Mouse (Mus musculus): Measurements from ENCODE around the gene Gm49383. TPM values are rescaled to one million over a fixed set of nuclear protein-coding genes. Genes with fewer than 3 reads are reported as not detected.
"Not testable (repeated sequence)": the region's sequence is repeated elsewhere in the genome, so short reads cannot be mapped to it uniquely, and the experiment has no call there.

Gm49383 gene
- total RNA-seq, 2 experiments from 2014 or later: 5.7 to 5.9 TPM

- no peak for DNase-seq
Measured at GRCm38 (mm10) chr12:69164904-69165303, 32.0 kb downstream of the Gm49383 start.

- DNase-seq: not testable (repeated sequence)
Measured at GRCm38 (mm10) chr12:69163586-69163985, 33.3 kb downstream of the Gm49383 start.

GRCm38 (mm10) chr12:69160677-69161076 lies 36.2 kb downstream of the Gm49383 start:
- not testable (repeated sequence) for DNase-seq

GRCm38 (mm10) chr12:69159578-69159940 lies 37.3 kb downstream of the Gm49383 start:
- no peak for DNase-seq

- DNase-seq: peak; percentile 98
Measured at GRCm38 (mm10) chr12:69158765-69159577, 37.9 kb downstream of the Gm49383 start, which contains the start of gene Rps29. Rps29 (minus strand) TSS chr12:69159186.

- DNase-seq: no peak
Measured at GRCm38 (mm10) chr12:69158366-69158764, 38.5 kb downstream of the Gm49383 start.

DNA sequence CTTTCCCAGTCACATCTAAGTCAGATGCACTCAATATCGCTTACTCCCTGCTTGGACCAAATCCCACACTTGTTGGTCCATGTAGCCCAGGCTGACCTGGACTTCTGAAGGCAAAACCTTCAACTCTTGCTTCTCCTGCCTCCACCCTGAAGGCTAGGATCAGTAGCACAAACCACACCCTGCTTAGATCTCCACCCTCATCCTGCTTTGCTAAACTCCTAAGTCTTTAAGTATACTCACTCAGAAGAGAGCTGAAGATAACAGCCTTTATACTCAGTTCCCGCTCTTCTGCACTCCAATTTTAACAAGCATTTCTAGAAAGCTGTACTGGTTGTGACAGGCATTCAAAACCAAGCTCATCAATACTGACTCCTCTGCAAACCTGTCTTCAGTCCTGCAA lies 39.8 kb downstream of the Gm49383 start:
- no peak for DNase-seq

DNA sequence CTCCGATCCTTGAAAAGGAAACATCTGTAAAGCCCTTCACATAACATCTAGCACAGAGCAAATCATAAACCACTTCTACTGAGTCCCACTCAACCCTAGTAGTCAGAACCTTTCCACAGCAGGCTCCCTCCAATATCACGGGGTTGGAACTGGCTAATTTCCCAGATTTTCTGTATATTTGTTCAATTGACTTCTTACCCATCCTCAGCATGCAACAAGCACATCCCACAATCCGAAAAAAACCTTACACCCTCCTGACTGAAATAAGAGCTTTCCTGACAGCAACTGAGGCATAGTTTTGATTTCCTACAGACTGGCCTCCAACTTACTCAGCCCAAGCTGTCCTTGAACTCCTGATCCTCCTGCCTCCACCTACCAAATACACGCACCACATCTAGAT lies 40.5 kb downstream of the Gm49383 start:
- no peak for DNase-seq

DNA sequence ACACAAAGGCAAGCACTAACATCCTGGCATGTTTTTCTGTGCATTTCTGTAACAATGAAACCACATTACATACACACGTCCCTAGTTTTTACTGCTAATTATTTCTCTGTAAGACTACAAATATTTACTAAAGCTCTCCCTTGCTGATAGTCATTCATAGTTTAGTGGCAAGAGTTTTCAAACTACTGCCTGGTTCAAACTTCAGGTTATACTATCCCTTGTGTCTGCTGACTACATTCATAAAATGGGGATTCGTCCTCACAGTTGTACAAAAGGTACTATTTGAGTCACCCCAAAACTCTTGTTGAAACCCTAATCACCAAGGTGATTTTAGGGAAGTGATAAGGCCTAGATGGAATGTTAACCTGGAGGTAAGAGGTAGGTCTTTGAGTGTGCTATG lies 41.0 kb downstream of the Gm49383 start:
- DNase-seq: no peak

GRCm38 (mm10) chr12:69150049-69150448 lies 46.9 kb downstream of the Gm49383 start:
- DNase-seq: no peak

GRCm38 (mm10) chr12:69147166-69147735 lies 49.7 kb downstream of the Gm49383 start:
- DNase-seq: no peak

DNA sequence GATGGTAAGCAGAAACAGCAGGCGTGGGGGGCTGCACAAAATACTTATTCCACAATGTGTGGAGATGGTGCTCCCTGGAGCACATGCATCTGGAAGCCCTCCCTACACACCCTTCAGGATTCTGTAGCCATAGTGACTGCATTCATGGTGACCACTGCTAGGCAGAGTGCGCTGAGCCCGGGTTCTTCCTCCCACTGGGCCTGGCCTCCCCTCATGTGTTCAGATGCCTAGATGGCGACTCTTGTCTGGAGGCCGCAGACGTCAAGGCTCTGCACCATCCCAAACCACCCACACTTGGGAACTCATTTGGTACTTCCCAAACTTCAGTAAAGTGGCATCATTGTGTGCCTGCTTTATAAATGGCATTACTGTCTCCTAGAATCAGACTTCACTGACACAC lies 53.4 kb downstream of the Gm49383 start:
- no peak for DNase-seq

DNA sequence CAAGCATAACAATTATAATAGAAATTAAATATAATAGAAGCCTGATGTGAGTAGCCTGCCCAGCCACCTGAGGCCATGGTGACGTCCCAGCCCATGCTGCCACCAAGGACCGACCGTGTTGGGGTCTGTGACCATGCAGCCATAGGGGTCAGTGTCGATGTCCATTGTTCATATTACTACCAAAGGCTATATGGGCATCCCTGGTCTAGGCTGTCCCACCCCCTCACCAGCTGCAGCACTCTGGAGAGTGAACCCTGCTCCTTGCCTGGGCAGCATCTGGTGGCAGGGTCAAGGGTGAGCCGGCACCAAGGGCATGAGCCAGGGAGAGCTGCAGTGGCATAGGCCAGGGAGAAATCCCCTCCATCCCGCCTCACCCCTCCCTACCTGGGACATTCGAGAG lies 57.1 kb downstream of the Gm49383 start:
- no peak for DNase-seq

GRCm38 (mm10) chr12:69139201-69139600 lies 57.7 kb downstream of the Gm49383 start:
- DNase-seq: no peak

Small RNAs within 50 kb of the gene (microRNA-seq; reads per million reads assigned to microRNA genes)
- gene Gm47287 (0 reads per million in 2 experiments), gene Gm47295 (1.7 to 5.1 reads per million in 2 experiments)

Other genes with a start within 250 kb of the Gm49383 start
- gene Rps29, start 37.9 kb downstream of the Gm49383 start, total RNA-seq (2021): 1,000 to 10,000 TPM; 1,096 to 1,116 TPM
- gene Lrr1, start 28.3 kb downstream of the Gm49383 start, total RNA-seq (2021): not detected
- gene Rpl36al, start 13.0 kb downstream of the Gm49383 start, total RNA-seq (2021): 100 to 1,000 TPM; 186 to 194 TPM
- 10 to 100 TPM; 27.0 to 29.3 TPM for gene Mgat2, start 12.9 kb downstream of the Gm49383 start, total RNA-seq (2021)
- gene Dnaaf2, start 1.3 kb upstream of the Gm49383 start, total RNA-seq (2021): 1 to 10 TPM; 1.4 to 2.0 TPM
- 1 to 10 TPM; 2.3 to 2.9 TPM for gene Gm49384, start 7.2 kb upstream of the Gm49383 start, total RNA-seq (2021)
- gene Pole2, start 31.1 kb upstream of the Gm49383 start, total RNA-seq (2021): under 1 TPM; 0.75 to 0.99 TPM
- 10 to 100 TPM; 16.0 to 17.9 TPM for gene Klhdc1, start 44.1 kb upstream of the Gm49383 start, total RNA-seq (2021)
- 100 to 1,000 TPM; 117 to 128 TPM for gene Klhdc2, start 99.6 kb upstream of the Gm49383 start, total RNA-seq (2021)
- 10 to 100 TPM; 47.9 to 51.2 TPM for gene Nemf, start 160.1 kb upstream of the Gm49383 start, total RNA-seq (2021)
- gene Arf6, start 175.0 kb upstream of the Gm49383 start, total RNA-seq (2021): 10 to 100 TPM; 48.3 to 50.3 TPM
- under 1 TPM; 0.60 to 0.66 TPM for gene Gm9887, start 175.4 kb upstream of the Gm49383 start, total RNA-seq (2021)

Data from layer of hippocampus, postnatal 36 days (tissue).